Mouse (Mus musculus): ENCODE data around the gene Gtf2h3. TPM values are rescaled to one million over a fixed set of nuclear protein-coding genes. Genes with fewer than 3 reads are reported as not detected.

Gtf2h3 gene
- polyA plus RNA-seq, 1 experiment from 2014 or later = 74.3 TPM

Other genes with a start within 250 kb of the Gtf2h3 start
- 107 and 111 TPM in 2 replicates for gene Cdk2ap1, start 216.1 kb upstream of the Gtf2h3 start, polyA plus RNA-seq (2016; fragmentation: Nextera tagmentation; extraction: Ambion mirVana)
- 110 and 111 TPM in 2 replicates for gene Sbno1, start 153.1 kb upstream of the Gtf2h3 start, polyA plus RNA-seq (2016; fragmentation: Nextera tagmentation; extraction: Ambion mirVana)
- gene Kmt5a, start 139.2 kb upstream of the Gtf2h3 start, polyA plus RNA-seq (2016; fragmentation: Nextera tagmentation; extraction: Ambion mirVana) = 48.5 and 52.8 TPM in 2 replicates
- gene Rilpl2, start 100.8 kb upstream of the Gtf2h3 start, polyA plus RNA-seq (2016; fragmentation: Nextera tagmentation; extraction: Ambion mirVana) = 19.0 and 20.3 TPM in 2 replicates
- 26.2 and 28.9 TPM in 2 replicates for gene Snrnp35, start 96.0 kb upstream of the Gtf2h3 start, polyA plus RNA-seq (2016; fragmentation: Nextera tagmentation; extraction: Ambion mirVana)
- gene Rilpl1, start 47.7 kb upstream of the Gtf2h3 start, polyA plus RNA-seq (2016; fragmentation: Nextera tagmentation; extraction: Ambion mirVana) = 17.0 and 17.6 TPM in 2 replicates
- gene Tmed2, start 38.4 kb upstream of the Gtf2h3 start, polyA plus RNA-seq (2016; fragmentation: Nextera tagmentation; extraction: Ambion mirVana) = 376 and 388 TPM in 2 replicates
- 21.0 and 22.0 TPM in 2 replicates for gene Ddx55, start 26.3 kb upstream of the Gtf2h3 start, polyA plus RNA-seq (2016; fragmentation: Nextera tagmentation; extraction: Ambion mirVana)
- 71.2 and 75.7 TPM in 2 replicates for gene Eif2b1, start within 50 bp of the Gtf2h3 start, polyA plus RNA-seq (2016; fragmentation: Nextera tagmentation; extraction: Ambion mirVana)
- gene Atp6v0a2, start 49.4 kb downstream of the Gtf2h3 start, polyA plus RNA-seq (2016; fragmentation: Nextera tagmentation; extraction: Ambion mirVana) = 50.3 and 59.6 TPM in 2 replicates
- gene Dnah10, start 145.9 kb downstream of the Gtf2h3 start, polyA plus RNA-seq (2016; fragmentation: Nextera tagmentation; extraction: Ambion mirVana) = 0.09 and 0.14 TPM in 2 replicates

Data from midbrain, embryonic 12.5 days (tissue).